Mouse (Mus musculus) liver, adult 2 months (tissue): ENCODE measurements at regions not wholly inside any gene's neighbourhood (a gene's known extent, or its start where the extent isn't known, plus 50 kb on each side); places are given as distances from the start of the nearest gene placed in this dataset.

Experiments
- CTCF ChIP-seq: fragments of 200-500 bp; IDR thresholded peaks from 2 replicates; pipeline ENCODE4 v1.5.1; 2011; ENCODE audit warnings: low read depth, low read length, control low read depth
- POLR2A ChIP-seq: fragments of 200-500 bp; IDR thresholded peaks from 2 replicates; pipeline ENCODE4 v1.6.1; 2011; ENCODE audit warnings: low read length, control low read depth; ENCODE audit not compliant: insufficient read depth; ENCODE audit errors: extremely low read depth

DNA sequence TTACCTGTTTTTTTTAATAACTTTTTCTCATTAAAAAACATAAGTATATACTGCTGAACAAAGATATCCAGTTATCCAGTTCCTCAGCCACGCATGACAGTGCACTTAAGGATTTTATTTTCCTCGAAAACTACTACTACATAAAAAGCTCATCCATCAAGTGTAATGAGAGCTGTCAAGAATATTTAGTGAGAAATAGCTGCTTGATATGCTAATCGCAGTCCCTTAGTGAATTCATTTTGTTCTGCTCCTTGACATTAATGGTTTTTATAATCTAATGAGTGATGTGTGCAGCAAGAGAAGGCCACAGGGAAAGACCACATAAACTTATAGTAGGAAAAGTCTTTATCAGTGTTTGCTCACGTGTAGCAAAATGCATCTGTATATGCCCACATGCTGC is 754.0 kb upstream of the Slc39a10 start:
- TF ChIP-seq POLR2A (no peak), CTCF (no peak)
